Mouse (Mus musculus) embryonic facial prominence, embryonic 11.5 days (tissue): Measurements from ENCODE around the gene Gm45716. TPM values are rescaled to one million over a fixed set of nuclear protein-coding genes. Genes with fewer than 3 reads are reported as not detected.

Experiments
- ATAC-seq: fragments of 200-750 bp; cut with Nextera tagmentation; replicated peaks from 2 replicates; pipeline ENCODE4 v1.8.0; 2017; ENCODE audit warnings: low read depth; ENCODE audit not compliant: insufficient number of reproducible peaks, low FRiP score, low TSS enrichment
- DNase-seq: peaks from one replicate; pipeline ENCODE4 v3.0.0-alpha.2; 2015; ENCODE audit warnings: low spot score
- H3K27ac ChIP-seq: fragments of 300-500 bp; sonication (generic); replicated peaks from 2 replicates; pipeline ENCODE4 v1.5.1; 2014; ENCODE audit warnings: mild to moderate bottlenecking, low read depth, low read length, control low read depth
- H3K27me3 ChIP-seq: fragments of 300-500 bp; sonication (generic); 2 replicates; pipeline ENCODE4 v1.6.1; 2014; ENCODE audit warnings: mild to moderate bottlenecking, low read length, moderate library complexity, mixed read lengths; ENCODE audit not compliant: control insufficient read depth, insufficient read depth
- H3K36me3 ChIP-seq: fragments of 300-500 bp; sonication (generic); replicated peaks from 2 replicates; pipeline ENCODE4 v1.6.1; 2014; ENCODE audit warnings: low read depth, mild to moderate bottlenecking, low read length, moderate library complexity, mixed read lengths; ENCODE audit not compliant: control insufficient read depth, insufficient read depth
- H3K4me1 ChIP-seq: fragments of 300-500 bp; sonication (generic); 2 replicates; pipeline ENCODE4 v1.6.1; 2014; ENCODE audit warnings: low read length, mixed read lengths; ENCODE audit not compliant: control insufficient read depth, insufficient read depth
- H3K4me2 ChIP-seq: fragments of 300-500 bp; sonication (generic); 2 replicates; pipeline ENCODE4 v1.6.1; 2014; ENCODE audit warnings: low read depth, mild to moderate bottlenecking, control low read depth, low read length, moderate library complexity
- H3K4me3 ChIP-seq: fragments of 300-500 bp; sonication (generic); 2 replicates; pipeline ENCODE4 v1.5.1; 2014; ENCODE audit warnings: low read depth, low read length, control low read depth
- H3K9ac ChIP-seq: fragments of 300-500 bp; sonication (generic); replicated peaks from 2 replicates; pipeline ENCODE4 v1.6.1; 2014; ENCODE audit warnings: mild to moderate bottlenecking, control low read depth, low read length
- H3K9me3 ChIP-seq: fragments of 300-500 bp; sonication (generic); replicated peaks from 2 replicates; pipeline ENCODE4 v1.6.1; 2016; ENCODE audit warnings: mild to moderate bottlenecking, low read length, inconsistent platforms, mixed read lengths; ENCODE audit not compliant: control insufficient read depth
- WGBS: fragments of 180-500 bp; shearing (Covaris S2); extraction: QIAGEN DNeasy Blood & Tissue Kit; methylation state at CpG from one replicate; pipeline ENCODE4 v1.1.7; 2014; 5-methylcytosine and 5-hydroxymethylcytosine counted together
- polyA plus RNA-seq: library from polyadenylated mRNA; unstranded; fragments of >200 nt; fragmentation: Nextera tagmentation; extraction: Ambion mirVana; gene quantifications from 2 replicates; pipeline ENCODE4 v1.2.1, GENCODE M21; 2014

Gm45716 gene
- polyA plus RNA-seq, 1 experiment from 2014 or later: 17.1 TPM

GRCm38 (mm10) chr11:90283601-90284000 lies 96.1 kb downstream of the Gm45716 start:
- Histone ChIP-seq H3K9me3 (no peaks in the 10 kb centered on the region), H3K4me3 (no peak overlapping the region)

GRCm38 (mm10) chr11:90284079-90284478 lies 96.6 kb downstream of the Gm45716 start:
- Histone ChIP-seq H3K4me2 (no peak overlapping the region), H3K36me3 (no peaks in the 10 kb centered on the region), H3K27ac (no peak overlapping the region), H3K27me3 (no peaks in the 10 kb centered on the region), H3K4me3 (no peak overlapping the region), H3K9ac (no peak overlapping the region), H3K9me3 (no peaks in the 10 kb centered on the region), H3K4me1 (no peaks in the 10 kb centered on the region)
- DNase-seq (no peak), ATAC-seq (no peak)
- 82% methylated on average over 2 of the region's 2 CpGs for WGBS

More at GRCm38 (mm10) chr11:90283601-90284000, 96.1 kb downstream of the Gm45716 start:
- DNase-seq (no peak), ATAC-seq (no peak)
- Histone ChIP-seq H3K9ac (no peak overlapping the region), H3K27me3 (no peaks in the 10 kb centered on the region), H3K27ac (no peak overlapping the region), H3K4me1 (no peaks in the 10 kb centered on the region), H3K36me3 (no peaks in the 10 kb centered on the region), H3K4me2 (no peak overlapping the region)
- WGBS: 82% methylated on average over 6 of the region's 6 CpGs

- DNase-seq: no peak
- ATAC-seq: no peak
- H3K9ac ChIP-seq: no peak overlapping the region
- no peaks in the 10 kb centered on the region for H3K36me3 ChIP-seq
- no peak overlapping the region for H3K27ac ChIP-seq
- H3K27me3 ChIP-seq: no peaks in the 10 kb centered on the region
- no peak overlapping the region for H3K4me2 ChIP-seq
- 70% methylated on average over 4 of the region's 4 CpGs for WGBS
- H3K9me3 ChIP-seq: no peaks in the 10 kb centered on the region
- H3K4me3 ChIP-seq: no peak overlapping the region
- H3K4me1 ChIP-seq: no peaks in the 10 kb centered on the region
These were observed 97.1 kb downstream of the Gm45716 start for GRCm38 (mm10) chr11:90284623-90285022.

- DNase-seq (no peak), ATAC-seq (no peak)
- Histone ChIP-seq H3K4me1 (no peaks in the 10 kb centered on the region), H3K4me3 (no peak overlapping the region), H3K36me3 (no peaks in the 10 kb centered on the region), H3K9ac (no peak overlapping the region), H3K9me3 (no peaks in the 10 kb centered on the region), H3K4me2 (no peak overlapping the region), H3K27ac (no peak overlapping the region), H3K27me3 (no peaks in the 10 kb centered on the region)
- WGBS: 79% methylated on average over 6 of the region's 6 CpGs
These were observed 99.2 kb downstream of the Gm45716 start for GRCm38 (mm10) chr11:90286550-90287154.

- H3K4me3 ChIP-seq: no peak overlapping the region
- no peak overlapping the region for H3K4me2 ChIP-seq
- H3K27me3 ChIP-seq: no peaks in the 10 kb centered on the region
- no peaks in the 10 kb centered on the region for H3K36me3 ChIP-seq
- DNase-seq (no peak), ATAC-seq (no peak)
- no peak overlapping the region for H3K9ac ChIP-seq
- no peaks in the 10 kb centered on the region for H3K9me3 ChIP-seq
- H3K27ac ChIP-seq: no peak overlapping the region
- H3K4me1 ChIP-seq: no peaks in the 10 kb centered on the region
- 72% methylated on average over 4 of the region's 4 CpGs for WGBS
These were observed 103.7 kb downstream of the Gm45716 start for GRCm38 (mm10) chr11:90291156-90291555.

GRCm38 (mm10) chr11:90292766-90293165 lies 105.3 kb downstream of the Gm45716 start:
- ATAC-seq (no peak), DNase-seq (no peak)
- Histone ChIP-seq H3K4me3 (no peak overlapping the region), H3K27ac (no peak overlapping the region), H3K27me3 (no peaks in the 10 kb centered on the region), H3K4me2 (no peak overlapping the region), H3K9me3 (no peaks in the 10 kb centered on the region), H3K4me1 (no peaks in the 10 kb centered on the region), H3K9ac (no peak overlapping the region), H3K36me3 (no peaks in the 10 kb centered on the region)

GRCm38 (mm10) chr11:90294622-90295021 lies 107.1 kb downstream of the Gm45716 start:
- H3K9ac ChIP-seq: no peak overlapping the region
- H3K27ac ChIP-seq: no peak overlapping the region
- no peaks in the 10 kb centered on the region for H3K9me3 ChIP-seq
- no peaks in the 10 kb centered on the region for H3K4me1 ChIP-seq
- H3K4me3 ChIP-seq: no peak overlapping the region
- no peak for DNase-seq
- 97% methylated on average over 2 of the region's 2 CpGs for WGBS
- no peaks in the 10 kb centered on the region for H3K36me3 ChIP-seq
- no peaks in the 10 kb centered on the region for H3K27me3 ChIP-seq
- ATAC-seq: no peak
- no peak overlapping the region for H3K4me2 ChIP-seq
